Mouse (Mus musculus) embryo, embryonic 11.5 days (tissue): ENCODE measurements around the gene Tfcp2l1.

Experiments
- DNase-seq: peaks from one replicate; pipeline ENCODE4 v3.0.0-alpha.2; 2012; ENCODE audit warnings: low read depth, low spot score

The Tfcp2l1 gene

GRCm38 (mm10) chr1:118650771-118651080 is 23.0 kb downstream of the Tfcp2l1 start:
- DNase-seq = no peak

- DNase-seq = no peak
Measured at GRCm38 (mm10) chr1:118658716-118659115, 31.0 kb downstream of the Tfcp2l1 start.

GRCm38 (mm10) chr1:118660880-118661465 is 33.2 kb downstream of the Tfcp2l1 start:
- DNase-seq = no peak

GRCm38 (mm10) chr1:118663062-118663461 is 35.3 kb downstream of the Tfcp2l1 start:
- no peak for DNase-seq

GRCm38 (mm10) chr1:118667536-118667935 is 39.8 kb downstream of the Tfcp2l1 start:
- DNase-seq = no peak

GRCm38 (mm10) chr1:118672196-118672595 is 44.5 kb downstream of the Tfcp2l1 start:
- DNase-seq = no peak

GRCm38 (mm10) chr1:118674176-118674575 is 46.4 kb downstream of the Tfcp2l1 start:
- no peak for DNase-seq

- DNase-seq = no peak
Measured at GRCm38 (mm10) chr1:118681980-118682379, 54.2 kb downstream of the Tfcp2l1 start.

GRCm38 (mm10) chr1:118683686-118684085 is 55.9 kb downstream of the Tfcp2l1 start:
- DNase-seq = no peak

- DNase-seq = no peak
Measured at GRCm38 (mm10) chr1:118687726-118688125, 60.0 kb downstream of the Tfcp2l1 start.

GRCm38 (mm10) chr1:118689830-118690229 is 62.1 kb downstream of the Tfcp2l1 start:
- DNase-seq = no peak

- DNase-seq = no peak
Measured at GRCm38 (mm10) chr1:118694436-118694835, 66.7 kb downstream of the Tfcp2l1 start.

- DNase-seq = no peak
Measured at GRCm38 (mm10) chr1:118697906-118698305, 70.2 kb downstream of the Tfcp2l1 start.

GRCm38 (mm10) chr1:118699118-118699890 is 71.6 kb downstream of the Tfcp2l1 start:
- DNase-seq = no peak

- no peak for DNase-seq
Measured at GRCm38 (mm10) chr1:118699961-118700360, 72.2 kb downstream of the Tfcp2l1 start.

- DNase-seq = no peak
Measured at GRCm38 (mm10) chr1:118711606-118712005, 83.9 kb downstream of the Tfcp2l1 start.

- DNase-seq = no peak
Measured at GRCm38 (mm10) chr1:118716225-118716624, 88.5 kb downstream of the Tfcp2l1 start.

GRCm38 (mm10) chr1:118718055-118718454 is 90.3 kb downstream of the Tfcp2l1 start:
- no peak for DNase-seq

- DNase-seq = no peak
Measured at GRCm38 (mm10) chr1:118719699-118720098, 92.0 kb downstream of the Tfcp2l1 start.

GRCm38 (mm10) chr1:118720474-118721095 is 92.8 kb downstream of the Tfcp2l1 start:
- DNase-seq = no peak

- no peak for DNase-seq
Measured at GRCm38 (mm10) chr1:118727075-118727474, 99.3 kb downstream of the Tfcp2l1 start.

GRCm38 (mm10) chr1:118728796-118729195 is 101.1 kb downstream of the Tfcp2l1 start:
- no peak for DNase-seq
